ENCODE assay signal across 21 mouse cellular contexts in genomic region chr7:87718631-87719030, GRCm38 (mm10).
DNase-seq lines count a peak whose midpoint lies in the region; ATAC-seq and TF ChIP-seq lines count a peak whose summit lies in the region.
"Had no signal": no experiment of that assay in that cellular context is flagged by ENCODE, and none has a peak within 500 bp of the region (broad histone marks: within the 10 kb centered on the region; RNA-seq: fewer than 3 reads in every experiment).

No protein-coding gene starts in this region.

- H3K4me3 ChIP-seq in CH12.LX (replicated peaks in 1 of 3; ENCODE audit: low read depth in 2 of 3, low read length in 2 of 3, poor library complexity in 1 of 3): no peak overlapping the region
- H3K4me3 ChIP-seq in cortical plate, adult 2 months (ENCODE audit: insufficient read depth, low read length): no peak overlapping the region
- H3K4me3 ChIP-seq: embryonic facial prominence, embryonic 12.5 days; heart, embryonic 10.5 days; hindbrain, embryonic 12.5 days had no signal

- H3K27me3 ChIP-seq in CH12.LX (replicated peaks): no peaks in the 10 kb centered on the region
- H3K27me3 ChIP-seq: embryonic facial prominence, embryonic 12.5 days; hindbrain, embryonic 12.5 days had no signal

- H3K79me2 ChIP-seq in CH12.LX (replicated peaks; ENCODE audit: control insufficient read depth, extremely low read depth, insufficient read depth, poor library complexity, severe bottlenecking): no peaks in the 10 kb centered on the region

- H3K4me1 ChIP-seq in CH12.LX (ENCODE audit: control insufficient read depth in 1 of 2, insufficient read depth in 2 of 2): peaks cover 0 to 6% of the 10 kb centered on the region in 2 experiments; a peak in 1 of 4 replicates
- peaks cover 5% of the 10 kb centered on the region; the same call in 1 of the 2 replicates for H3K4me1 ChIP-seq in cortical plate, adult 2 months (ENCODE audit: control insufficient read depth, insufficient read depth, low read length)
- H3K4me1 ChIP-seq: embryonic facial prominence, embryonic 12.5 days; heart, embryonic 10.5 days; hindbrain, embryonic 12.5 days had no signal

- TF ChIP-seq EP300 in CH12.LX (IDR thresholded peaks at IDR 0.05; ENCODE audit: low read length): no peak

- no peak for DNase-seq in frontal cortex, postnatal 25 days (ENCODE audit: low spot score in 2 of 2)
- DNase-seq in left cerebral cortex, adult 11 months (ENCODE audit: low spot score): peak; percentile 21
- no peak for DNase-seq in left cerebral cortex, postnatal 4 days
- DNase-seq in CH12.LX (ENCODE audit: extremely low read depth): peak; percentile 8
- DNase-seq in embryo, embryonic 10.5 days (ENCODE audit: low spot score): no peak
- no peak for DNase-seq in urinary bladder, adult 2 months (ENCODE audit: low spot score)
- DNase-seq: adrenal gland, adult 2 months; adrenal gland, postnatal 25 days; cerebellum, adult 2 months; cerebellum, postnatal 10 days; heart, adult 18-20 months; heart, postnatal 10 days; heart, postnatal 4 days had no signal

- H3K9me3 ChIP-seq in CH12.LX (replicated peaks; ENCODE audit: low read length): no peaks in the 10 kb centered on the region
- H3K9me3 ChIP-seq: embryonic facial prominence, embryonic 12.5 days; heart, embryonic 10.5 days; hindbrain, embryonic 12.5 days had no signal

- dilution Hi-C loops in CH12.LX (cut with MboI; ENCODE audit: extremely low pct_ligation_motif_present, extremely low pct_unique_long_range_greater_than_20kb, low sequenced_read_pairs): no loop called here

- H3K36me3 ChIP-seq in CH12.LX (replicated peaks in 1 of 2; ENCODE audit: control insufficient read depth in 1 of 2, insufficient read depth in 1 of 2, low read length in 1 of 2): no peaks in the 10 kb centered on the region
- H3K36me3 ChIP-seq: embryonic facial prominence, embryonic 12.5 days; heart, embryonic 10.5 days; hindbrain, embryonic 12.5 days had no signal

- no peak overlapping the region for H3K9ac ChIP-seq in CH12.LX (ENCODE audit: insufficient read depth, low read depth)
- H3K9ac ChIP-seq: embryonic facial prominence, embryonic 12.5 days; hindbrain, embryonic 12.5 days had no signal

- no peak overlapping the region for H3K27ac ChIP-seq in CH12.LX (ENCODE audit: insufficient read depth, low read depth)
- H3K27ac ChIP-seq in cortical plate, adult 2 months (ENCODE audit: insufficient read depth, low read length): peak overlapping the region; percentile 68; the same call in 1 of the 2 replicates
- H3K27ac ChIP-seq: embryonic facial prominence, embryonic 12.5 days; heart, embryonic 10.5 days; hindbrain, embryonic 12.5 days had no signal

- ATAC-seq in frontal cortex, adult (ENCODE audit: low TSS enrichment): peak; percentile 90
- ATAC-seq: forebrain, embryonic 16.5 days; hindbrain, embryonic 16.5 days; inflammation-experienced regulatory T-cells, adult 6 months had no signal

- intact Hi-C loops in left cerebral cortex, postnatal 4 days (cut with DNase I): no loop called here

- in situ Hi-C loops in CH12.LX (cut with MboI; ENCODE audit: low pct_ligation_motif_present, low pct_unique_long_range_greater_than_20kb, low sequenced_read_pairs): no loop called here

- no peak overlapping the region for H3K4me2 ChIP-seq in CH12.LX (ENCODE audit: insufficient read depth, low read depth, poor library complexity, severe bottlenecking)
- H3K4me2 ChIP-seq: embryonic facial prominence, embryonic 12.5 days; hindbrain, embryonic 12.5 days had no signal

- TF ChIP-seq POLR2A in CH12.LX (IDR thresholded peaks at IDR 0.05; ENCODE audit: low read depth, low read length): no peak
- TF ChIP-seq POLR2A in cortical plate, adult 2 months (IDR thresholded peaks at IDR 0.05; ENCODE audit: extremely low read depth, insufficient read depth, low read length): no peak

- TF ChIP-seq RAD21 in CH12.LX (IDR thresholded peaks at IDR 0.05; ENCODE audit: low read depth, low read length): no peak

- TF ChIP-seq CTCF in CH12.LX (conservative IDR thresholded peaks at IDR 0.05 in 1 of 2, IDR thresholded peaks at IDR 0.05 in 1 of 2; ENCODE audit: low read depth in 2 of 2, low read length in 2 of 2): no peak
- no peak for TF ChIP-seq CTCF in cortical plate, adult 2 months (IDR thresholded peaks at IDR 0.05; ENCODE audit: extremely low read depth, insufficient read depth, low read length)

TF ChIP-seq in CH12.LX, 34 proteins besides CTCF, POLR2A, EP300 and RAD21:
- peak; percentile 31; the same call in 1 of the 2 replicates for TF ChIP-seq MEF2A (IDR thresholded peaks at IDR 0.05; ENCODE audit: borderline replicate concordance, low read depth, low read length)
- TF ChIP-seq CHD2 (IDR thresholded peaks at IDR 0.05; ENCODE audit: low read length): no peak

Comparison
In these comparisons a context has a peak if more than half of its experiments do, and no peak if none do; other contexts are left out.
1. DNase-seq: peak in left cerebral cortex, adult 11 months (single experiment) and CH12.LX (single experiment); none in frontal cortex, postnatal 25 days (0 of 2), left cerebral cortex, postnatal 4 days (single experiment), embryo, embryonic 10.5 days (single experiment) and urinary bladder, adult 2 months (single experiment).